Mouse (Mus musculus) c-Kit-negative CD71-positive TER-119-positive erythroid progenitor cells, embryonic 14.5 days (primary cell): Measurements from ENCODE around the gene Zbtb16.

Source experiments
- DNase-seq: peaks from one replicate; pipeline ENCODE4 v3.0.0-alpha.2; 2013; ENCODE audit warnings: low read depth, low spot score

Zbtb16 gene

GRCm38 (mm10) chr9:48675151-48675790, 160.8 kb downstream of the Zbtb16 start:
- DNase-seq = no peak

- DNase-seq = no peak
Observed at GRCm38 (mm10) chr9:48674359-48675015, 161.5 kb downstream of the Zbtb16 start.

GRCm38 (mm10) chr9:48673804-48674203, 162.2 kb downstream of the Zbtb16 start:
- DNase-seq = no peak

GRCm38 (mm10) chr9:48673213-48673612, 162.8 kb downstream of the Zbtb16 start:
- DNase-seq = no peak

- no peak for DNase-seq
Observed at GRCm38 (mm10) chr9:48671841-48672240, 164.2 kb downstream of the Zbtb16 start.

- DNase-seq = no peak
Observed at GRCm38 (mm10) chr9:48670156-48670555, 165.9 kb downstream of the Zbtb16 start.

- DNase-seq = no peak
Observed at GRCm38 (mm10) chr9:48669672-48670071, 166.3 kb downstream of the Zbtb16 start.

GRCm38 (mm10) chr9:48666702-48667101, 169.3 kb downstream of the Zbtb16 start:
- no peak for DNase-seq

GRCm38 (mm10) chr9:48663052-48663433, 173.0 kb downstream of the Zbtb16 start:
- no peak for DNase-seq

GRCm38 (mm10) chr9:48662361-48663051, 173.5 kb downstream of the Zbtb16 start:
- no peak for DNase-seq

GRCm38 (mm10) chr9:48661225-48662023, 174.6 kb downstream of the Zbtb16 start:
- no peak for DNase-seq

GRCm38 (mm10) chr9:48655525-48656169, 180.4 kb downstream of the Zbtb16 start:
- DNase-seq = no peak

GRCm38 (mm10) chr9:48654730-48655129, 181.3 kb downstream of the Zbtb16 start:
- DNase-seq = no peak

- no peak for DNase-seq
Observed at GRCm38 (mm10) chr9:48653399-48654070, 182.5 kb downstream of the Zbtb16 start.

- no peak for DNase-seq
Observed at GRCm38 (mm10) chr9:48652026-48652425, 184.0 kb downstream of the Zbtb16 start.

- DNase-seq = no peak
Observed at GRCm38 (mm10) chr9:48650846-48651245, 185.2 kb downstream of the Zbtb16 start.

- DNase-seq = no peak
Observed at GRCm38 (mm10) chr9:48649851-48650685, 186.0 kb downstream of the Zbtb16 start.

- DNase-seq = peak; percentile 25
Observed at GRCm38 (mm10) chr9:48649098-48649766, 186.8 kb downstream of the Zbtb16 start.

GRCm38 (mm10) chr9:48648285-48649097, 187.5 kb downstream of the Zbtb16 start:
- DNase-seq = no peak
